Mouse (Mus musculus): ENCODE measurements at regions not wholly inside any gene's neighbourhood (a gene's known extent, or its start where the extent isn't known, plus 50 kb on each side); places are given as distances from the start of the nearest gene placed in this dataset.

DNA sequence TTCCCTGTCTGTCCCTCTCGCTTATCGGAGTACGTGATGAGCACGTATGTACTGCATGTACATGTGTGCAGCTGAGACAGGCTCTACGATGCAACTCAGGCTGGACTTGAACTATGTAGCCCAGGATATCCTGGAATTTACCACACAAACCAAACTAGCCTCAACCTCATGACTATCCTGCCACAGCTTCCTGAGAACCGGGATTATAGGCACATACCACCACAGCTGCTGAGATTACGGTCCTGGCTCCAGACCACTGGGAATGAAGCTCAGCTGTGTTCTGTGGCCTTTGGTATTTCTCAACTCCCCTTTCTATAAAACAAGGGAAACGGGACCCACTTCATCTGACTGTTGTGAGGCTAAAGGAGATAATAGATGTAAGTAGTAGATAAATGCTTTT lies 75.7 kb upstream of the Osmr start:
- TF ChIP-seq CTCF (IDR thresholded peaks at IDR 0.05; ENCODE audit: low read depth): no peak
- TF ChIP-seq EP300 (IDR thresholded peaks at IDR 0.05; ENCODE audit: low read depth): no peak

Measured in heart, postnatal 0 days (tissue).